Mouse (Mus musculus) cerebellum, postnatal 14 days (tissue): ENCODE data around the gene Capn12.

ENCODE experiments used
- DNase-seq, 2 experiments: peaks; one replicate each; pipeline ENCODE4 v3.0.0; 2021; ENCODE audit warnings: mixed read lengths in 2 of 2

Capn12 gene

GRCm38 (mm10) chr7:28921722-28922465 lies 40.7 kb downstream of the Capn12 start:
- DNase-seq: peak; percentile 35 to 48

GRCm38 (mm10) chr7:28922606-28923005 lies 41.4 kb downstream of the Capn12 start:
- DNase-seq: peak; percentile 40 to 51

GRCm38 (mm10) chr7:28923865-28924291 lies 42.7 kb downstream of the Capn12 start:
- no peak for DNase-seq

- DNase-seq: no peak
These were observed 43.6 kb downstream of the Capn12 start for GRCm38 (mm10) chr7:28924802-28925201.

- no peak for DNase-seq
These were observed 44.1 kb downstream of the Capn12 start for GRCm38 (mm10) chr7:28925317-28925716.

- no peak for DNase-seq
These were observed 45.0 kb downstream of the Capn12 start for GRCm38 (mm10) chr7:28926172-28926571.

- DNase-seq: no peak
These were observed 48.2 kb downstream of the Capn12 start for GRCm38 (mm10) chr7:28929381-28929780.

- DNase-seq: no peak
These were observed 49.3 kb downstream of the Capn12 start for GRCm38 (mm10) chr7:28930320-28931031.

GRCm38 (mm10) chr7:28931032-28931694 lies 49.9 kb downstream of the Capn12 start:
- DNase-seq: no peak

- DNase-seq: no peak
These were observed 50.4 kb downstream of the Capn12 start for GRCm38 (mm10) chr7:28931695-28932039.

- no peak for DNase-seq
These were observed 51.3 kb downstream of the Capn12 start for GRCm38 (mm10) chr7:28932421-28933041.

GRCm38 (mm10) chr7:28933825-28934224 lies 52.6 kb downstream of the Capn12 start:
- DNase-seq: no peak

GRCm38 (mm10) chr7:28936787-28937186 lies 55.6 kb downstream of the Capn12 start:
- DNase-seq: no peak

GRCm38 (mm10) chr7:28938654-28939053 lies 57.4 kb downstream of the Capn12 start:
- DNase-seq: no peak

GRCm38 (mm10) chr7:28939418-28940183 lies 58.4 kb downstream of the Capn12 start:
- no peak for DNase-seq

- no peak for DNase-seq
These were observed 59.9 kb downstream of the Capn12 start for GRCm38 (mm10) chr7:28941129-28941528.

- no peak for DNase-seq
These were observed 60.3 kb downstream of the Capn12 start for GRCm38 (mm10) chr7:28941542-28941941.
